Mouse (Mus musculus) large intestine, adult 2 months (tissue): Measurements from ENCODE around the gene Alox5ap. TPM values are rescaled to one million over a fixed set of nuclear protein-coding genes. Genes with fewer than 3 reads are reported as not detected.
A peak's percentile ranks its signal among the peaks of the same experiment; 100 is the strongest.

Source experiments
- DNase-seq: peaks from one replicate; pipeline ENCODE4 v3.0.0-alpha.2; 2012; ENCODE audit warnings: low read depth, low spot score
- WGBS: fragments of 180-500 bp; shearing (Covaris S2); methylation state at CpG from one replicate; pipeline ENCODE4 v1.1.7; 2018; 5-methylcytosine and 5-hydroxymethylcytosine counted together
- polyA plus RNA-seq: library from polyadenylated mRNA; depleted of rRNA; stranded (reverse); fragments of >200 nt; gene quantifications from 2 replicates; pipeline ENCODE4 v1.2.3, GENCODE M21; 2012; rRNA removed

Gene Alox5ap
- polyA plus RNA-seq, result 15.7 and 15.9 TPM in 2 replicates

DNA sequence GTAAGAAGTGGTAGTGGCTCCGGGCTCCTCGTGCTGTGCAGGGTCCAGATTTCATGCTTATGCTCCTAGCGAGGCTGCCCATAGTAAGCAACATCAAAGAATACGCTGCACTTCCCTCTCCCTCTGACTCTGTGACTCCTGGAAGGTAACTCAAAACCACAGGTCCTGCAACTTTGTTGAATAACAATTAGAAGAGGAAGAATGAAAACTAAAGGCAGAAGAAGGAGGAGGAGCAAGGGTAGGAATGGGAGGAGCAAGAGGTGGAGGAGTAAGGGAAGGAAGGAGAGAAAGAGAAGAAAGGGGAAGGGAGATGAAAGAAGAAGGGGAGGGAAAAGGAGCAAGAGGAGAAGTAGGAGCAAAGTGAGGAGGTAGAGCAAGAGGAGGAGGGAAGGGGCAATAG, at the start of gene Alox5ap:
Alox5ap (plus strand) TSS at position 363 of the 400 bp plus-strand sequence.
- 48% methylated on average over 4 of the region's 4 CpGs for WGBS
- no peak for DNase-seq

DNA sequence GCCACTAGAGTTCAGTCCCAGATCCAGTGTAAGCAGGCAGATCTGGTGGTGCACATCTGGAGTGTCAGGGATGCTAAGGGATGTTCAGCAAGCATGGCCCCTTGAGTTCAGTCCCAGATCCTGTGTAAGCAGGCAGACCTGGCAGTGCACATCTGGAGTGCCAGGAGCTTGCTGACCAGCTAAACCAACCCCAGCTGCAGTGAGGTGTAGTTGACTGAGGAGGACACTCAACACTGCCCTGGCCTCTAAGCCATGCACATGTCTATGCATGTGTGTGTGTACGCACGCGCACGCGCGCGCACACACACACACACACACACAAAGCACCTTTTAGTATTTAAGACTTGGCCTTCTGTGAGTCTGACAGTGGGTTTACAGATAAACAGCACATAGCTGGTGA, 49.0 kb upstream of the Alox5ap start:
- DNase-seq, result no peak
- 99% methylated on average over 7 of the region's 7 CpGs for WGBS

DNA sequence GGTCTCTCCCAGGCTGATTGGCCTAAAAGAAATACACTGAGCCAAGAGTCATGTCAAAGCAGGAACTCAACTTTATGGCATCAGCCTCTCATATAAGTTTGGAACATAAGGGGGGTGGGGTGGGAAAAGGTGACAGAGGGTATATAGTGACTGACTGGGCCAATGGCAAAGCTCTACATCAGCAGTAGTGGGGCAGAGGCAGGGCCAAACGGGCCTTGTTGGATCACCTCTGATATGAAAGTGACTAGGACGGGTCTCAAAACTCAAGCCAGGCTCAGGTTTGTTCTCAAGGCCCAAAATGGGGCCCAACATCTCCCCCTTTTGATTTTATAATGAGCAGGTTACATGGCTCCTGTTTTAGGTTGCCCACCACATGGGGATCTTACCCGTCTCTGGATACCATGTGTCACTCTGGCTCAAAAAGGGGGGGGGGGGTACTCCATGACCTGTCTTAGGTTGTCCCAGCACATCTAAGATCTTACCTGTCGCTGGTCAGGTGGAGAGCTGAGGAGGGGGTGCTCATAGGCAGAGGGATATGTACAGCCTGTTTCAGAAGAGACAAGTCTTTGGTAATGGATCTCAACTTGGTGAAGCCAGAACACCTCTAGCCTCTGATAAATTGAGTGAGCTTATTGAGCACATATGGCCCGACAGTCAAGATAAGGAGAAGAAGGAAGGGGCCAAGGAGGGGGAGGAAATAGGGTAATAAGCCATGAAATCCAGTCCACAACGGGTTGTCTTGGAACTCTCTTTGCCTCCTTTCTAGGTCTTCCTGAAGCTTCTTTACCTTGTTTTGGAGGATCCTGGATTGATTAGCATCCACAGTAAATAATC, 46.8 kb upstream of the Alox5ap start:
- WGBS, result 72% methylated on average over 6 of the region's 6 CpGs
- DNase-seq, result no peak

DNA sequence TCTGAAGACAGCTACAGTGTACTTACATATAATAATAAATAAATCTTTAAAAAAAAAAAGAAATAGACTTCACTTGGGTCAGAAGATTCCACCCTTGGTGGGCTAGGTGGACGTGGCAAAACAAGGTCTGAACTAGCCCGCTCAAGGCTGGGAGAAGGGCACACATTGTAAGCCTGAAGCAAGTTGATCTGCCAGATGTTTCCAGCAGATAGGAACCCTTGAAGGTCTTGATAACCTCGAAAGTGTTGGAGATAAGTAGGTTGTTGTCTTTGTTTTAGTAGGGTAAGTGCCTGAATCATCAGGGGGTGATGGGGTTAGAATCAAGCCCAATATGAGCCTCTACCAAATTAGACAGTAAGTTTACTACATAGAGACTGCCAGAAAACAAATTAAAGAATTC, 45.1 kb upstream of the Alox5ap start:
- no peak for DNase-seq
- WGBS, result 71% methylated on average over 3 of the region's 3 CpGs

- no peak for DNase-seq
- WGBS, result 79% methylated on average over 4 of the region's 4 CpGs
Measured at GRCm38 (mm10) chr5:149221355-149221754, 43.2 kb upstream of the Alox5ap start.

DNA sequence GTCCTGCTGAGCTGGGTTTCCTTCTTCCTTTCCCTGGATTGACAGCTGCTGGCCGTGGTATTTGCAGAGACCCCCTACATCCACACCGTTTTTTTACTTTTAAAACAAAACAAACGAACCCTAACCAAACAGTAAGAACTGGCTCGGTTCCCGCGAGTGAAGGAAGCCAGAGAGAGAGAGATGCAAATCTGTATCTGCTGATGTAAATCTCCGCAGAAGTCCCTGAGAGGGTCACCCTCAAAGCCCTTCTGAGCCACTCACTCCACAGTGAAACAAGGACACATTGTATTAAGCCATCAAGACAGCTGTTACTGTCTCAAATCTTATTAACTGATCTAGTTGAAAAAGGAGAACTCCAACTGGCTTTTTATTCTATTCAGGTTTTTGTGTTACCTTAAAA, 39.9 kb upstream of the Alox5ap start:
- no peak for DNase-seq
- WGBS, result 22% methylated on average over 7 of the region's 7 CpGs

DNA sequence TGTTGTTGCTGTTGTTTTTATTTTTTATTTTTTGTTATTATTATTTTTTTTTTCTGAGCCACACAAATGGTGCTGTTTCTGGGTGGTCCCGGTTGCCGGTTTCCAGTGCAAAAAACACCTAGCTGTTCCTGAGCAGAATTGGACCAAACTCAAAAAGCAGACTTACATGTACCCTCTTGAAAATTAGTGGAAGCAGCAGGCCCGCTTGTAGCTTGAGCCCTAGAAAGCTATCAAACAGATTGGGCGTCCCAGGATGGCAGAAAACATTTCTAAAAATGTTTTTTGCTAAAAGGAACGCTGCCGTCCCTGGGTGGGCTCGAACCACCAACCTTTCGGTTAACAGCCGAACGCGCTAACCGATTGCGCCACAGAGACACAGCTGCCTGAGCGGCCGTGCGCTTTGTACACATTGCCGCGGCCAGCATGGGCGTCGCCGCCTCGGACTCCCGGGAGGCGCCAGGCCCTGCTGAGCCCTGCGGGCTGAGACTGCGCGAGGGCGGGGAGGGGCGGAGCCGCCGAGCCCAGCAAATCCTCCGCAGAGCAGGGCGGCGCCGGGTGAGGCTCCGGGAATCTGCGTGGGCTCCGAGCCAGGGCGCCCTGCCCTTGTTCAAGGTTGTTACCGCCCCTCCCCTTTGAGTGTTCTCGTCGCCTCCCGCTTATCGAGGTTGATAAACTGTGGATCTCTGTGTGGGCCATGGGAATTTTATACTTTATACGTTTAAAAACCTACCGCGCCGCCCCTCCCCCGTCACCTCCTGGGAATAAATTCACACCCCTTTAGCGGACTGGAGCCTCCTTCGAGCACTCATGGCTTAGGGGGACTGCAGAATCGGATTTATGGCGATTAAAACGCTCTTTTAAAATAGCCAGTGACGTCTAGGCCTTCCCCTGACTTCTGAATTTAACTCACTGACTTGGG, 35.6 kb upstream of the Alox5ap start:
- peak; percentile 82 for DNase-seq
- WGBS, result 2% methylated on average over 55 of the region's 55 CpGs

DNA sequence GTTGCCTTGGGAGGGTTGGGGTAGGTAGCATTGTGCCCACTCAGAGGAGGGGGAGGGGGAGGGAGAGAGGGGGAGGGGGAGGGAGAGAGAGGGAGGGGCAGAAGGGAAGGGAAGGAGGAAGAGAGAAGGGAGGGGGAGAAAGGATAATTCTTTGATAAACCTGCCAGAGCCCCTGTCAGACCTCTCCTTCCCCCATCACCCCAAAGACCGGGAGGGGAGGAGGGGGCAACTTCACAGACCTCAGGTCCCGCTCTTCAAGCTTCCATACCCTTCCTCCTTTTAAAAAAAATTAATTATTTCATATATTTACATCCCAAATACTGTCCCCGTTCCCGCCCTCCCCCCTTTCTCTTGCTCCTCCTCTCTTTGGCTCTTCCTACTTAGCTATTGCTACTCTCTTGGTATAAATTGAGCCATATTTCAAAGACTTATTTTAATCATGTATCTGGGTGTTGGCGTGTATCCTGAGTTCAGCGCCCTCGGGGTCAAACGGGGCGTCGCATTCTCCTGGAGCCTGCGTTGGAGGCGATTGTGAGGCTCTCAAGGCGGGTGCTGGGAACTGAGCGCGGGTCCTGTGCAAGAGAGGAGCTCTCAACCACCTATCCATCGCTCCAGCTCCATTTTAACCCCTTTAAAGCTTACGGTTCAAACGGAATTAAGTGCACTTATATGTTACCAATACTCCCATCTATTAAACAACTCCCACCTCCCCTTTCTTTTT, 34.8 kb upstream of the Alox5ap start:
- WGBS, result 87% methylated on average over 18 of the region's 18 CpGs
- DNase-seq, result no peak

GRCm38 (mm10) chr5:149235002-149235401, 29.6 kb upstream of the Alox5ap start:
- DNase-seq, result no peak
- WGBS, result 80% methylated on average over 7 of the region's 7 CpGs

DNA sequence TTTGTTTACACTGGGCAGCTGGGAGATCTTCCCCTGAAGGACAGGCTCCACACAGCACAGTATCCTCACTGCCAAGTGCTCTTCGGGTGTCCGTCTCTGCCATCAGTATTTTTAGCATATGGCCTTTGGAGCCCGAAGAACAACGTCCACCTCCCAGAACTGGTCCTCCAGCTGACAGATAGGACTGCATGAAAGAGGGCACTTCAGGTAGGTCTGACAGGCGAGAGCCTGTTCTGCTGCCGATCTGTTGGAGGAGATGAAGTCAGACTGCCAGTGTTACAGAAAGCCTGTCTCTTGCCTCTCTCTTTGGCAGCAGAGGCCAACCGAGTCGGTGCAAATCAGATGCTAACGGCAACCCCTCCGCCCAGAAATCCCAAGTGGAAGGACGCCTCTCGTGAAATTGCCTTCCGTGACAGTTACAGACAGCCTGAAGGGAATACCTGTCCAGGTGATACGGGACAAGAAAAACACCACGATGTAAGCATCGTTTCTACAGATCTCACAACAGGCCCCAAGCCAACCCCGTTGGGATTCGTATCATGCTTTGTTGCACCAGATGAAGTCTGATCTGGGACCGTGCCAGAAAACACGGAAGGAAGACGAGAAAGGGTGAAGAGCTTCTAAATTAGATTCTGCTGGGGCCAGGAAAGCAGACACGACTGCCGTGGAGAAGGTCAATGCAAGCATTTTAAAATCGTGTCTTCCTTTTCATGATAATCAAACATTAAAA, 27.2 kb upstream of the Alox5ap start:
- 79% methylated on average over 24 of the region's 24 CpGs for WGBS
- no peak for DNase-seq

GRCm38 (mm10) chr5:149242467-149242866, 22.1 kb upstream of the Alox5ap start:
- 89% methylated on average over 5 of the region's 5 CpGs for WGBS
- no peak for DNase-seq

DNA sequence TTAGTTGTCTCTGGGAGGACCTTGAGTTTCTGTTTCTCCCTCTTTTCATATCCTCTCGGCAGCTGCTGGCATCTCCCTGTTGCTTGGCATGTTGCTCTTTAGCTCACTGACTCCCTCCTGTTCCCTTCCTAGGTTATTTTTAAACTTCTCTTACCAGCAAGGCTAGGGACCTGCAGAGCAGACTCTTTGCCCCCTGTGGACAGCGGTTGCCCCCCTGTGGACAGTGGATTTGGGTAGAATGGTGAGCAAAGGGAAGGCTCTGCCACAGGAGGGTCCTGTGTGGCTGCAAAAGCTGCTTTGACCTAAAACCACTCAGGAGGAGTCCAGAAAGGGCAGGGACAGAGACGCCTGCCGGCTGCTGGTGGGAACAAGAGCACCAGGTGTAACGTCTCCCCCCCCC, 21.5 kb upstream of the Alox5ap start:
- WGBS, result 62% methylated on average over 5 of the region's 5 CpGs
- DNase-seq, result no peak

GRCm38 (mm10) chr5:149245391-149245964, 19.1 kb upstream of the Alox5ap start:
- 31% methylated on average over 9 of the region's 9 CpGs for WGBS
- no peak for DNase-seq

DNA sequence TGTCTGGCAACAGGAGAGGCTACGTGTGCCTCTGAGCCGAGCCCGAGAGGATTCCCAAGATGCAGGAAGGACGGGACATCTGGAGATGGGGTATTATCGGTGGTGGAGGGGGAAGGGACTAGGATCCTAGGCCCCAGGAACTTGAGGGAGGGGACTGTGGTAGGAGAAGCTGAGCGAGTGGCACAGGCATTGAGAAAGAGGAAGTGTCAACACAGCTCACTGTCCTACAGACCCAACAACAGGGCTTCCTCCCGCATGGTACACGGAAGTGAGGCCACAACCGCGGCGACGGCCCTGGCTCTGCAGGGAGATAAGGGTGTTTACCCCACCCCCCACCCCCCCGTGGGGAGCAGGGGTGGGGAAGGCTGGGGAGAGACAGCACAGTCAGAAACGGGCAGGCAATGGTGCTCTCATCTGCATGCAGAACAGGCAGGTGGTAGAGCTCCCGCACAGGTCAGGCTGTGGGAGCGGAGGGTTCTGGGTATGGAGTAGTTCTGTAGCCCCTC, 18.5 kb upstream of the Alox5ap start:
- 6% methylated on average over 16 of the region's 16 CpGs for WGBS

DNA sequence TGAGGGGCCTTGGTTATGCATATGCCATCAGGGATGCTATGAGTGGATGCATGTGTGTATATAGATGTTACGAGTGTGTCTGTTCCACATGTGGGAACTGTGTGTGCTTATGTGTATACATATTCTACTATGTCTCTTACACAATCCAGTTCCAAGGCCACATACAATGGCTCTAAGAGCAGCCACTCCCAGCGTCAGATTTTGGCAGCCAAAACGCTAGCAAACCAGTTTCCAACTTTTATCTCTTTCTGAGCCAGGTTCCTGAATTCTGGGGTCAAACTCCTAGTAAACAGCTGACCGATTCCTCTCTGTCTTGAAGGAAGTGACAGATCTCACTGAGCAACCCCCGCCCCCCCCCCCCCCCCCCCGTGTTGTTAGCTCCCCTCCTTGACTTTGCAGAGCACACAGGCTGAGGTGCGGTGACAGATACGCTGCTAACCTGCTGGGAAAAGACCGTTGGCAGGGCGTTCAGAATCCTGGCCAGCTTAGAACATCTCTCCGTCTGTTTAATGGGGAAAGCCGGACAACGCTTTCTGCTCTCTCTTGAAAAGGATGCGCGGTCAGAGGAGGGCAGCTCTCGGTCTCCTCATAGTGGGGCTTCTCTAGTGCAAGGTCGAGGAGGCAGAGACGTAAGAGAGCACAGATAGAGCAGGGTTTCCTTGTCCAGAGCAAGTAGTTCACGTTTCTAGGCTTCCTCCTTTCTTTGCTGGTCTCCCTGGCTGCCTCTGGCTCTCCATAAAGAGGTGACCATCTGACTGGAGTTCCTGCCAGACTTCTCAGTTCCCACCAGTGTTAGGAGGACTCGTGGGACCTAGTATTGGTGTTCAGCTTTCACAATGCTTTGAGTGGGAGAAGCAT, 17.3 kb upstream of the Alox5ap start:
- peak; percentile 11 for DNase-seq
- WGBS, result 14% methylated on average over 20 of the region's 20 CpGs

More for the DNA sequence above, 18.5 kb upstream of the Alox5ap start:
- DNase-seq, result peak; percentile 16

GRCm38 (mm10) chr5:149252303-149252702, 12.3 kb upstream of the Alox5ap start:
- no peak for DNase-seq
- 55% methylated on average over 3 of the region's 3 CpGs for WGBS

DNA sequence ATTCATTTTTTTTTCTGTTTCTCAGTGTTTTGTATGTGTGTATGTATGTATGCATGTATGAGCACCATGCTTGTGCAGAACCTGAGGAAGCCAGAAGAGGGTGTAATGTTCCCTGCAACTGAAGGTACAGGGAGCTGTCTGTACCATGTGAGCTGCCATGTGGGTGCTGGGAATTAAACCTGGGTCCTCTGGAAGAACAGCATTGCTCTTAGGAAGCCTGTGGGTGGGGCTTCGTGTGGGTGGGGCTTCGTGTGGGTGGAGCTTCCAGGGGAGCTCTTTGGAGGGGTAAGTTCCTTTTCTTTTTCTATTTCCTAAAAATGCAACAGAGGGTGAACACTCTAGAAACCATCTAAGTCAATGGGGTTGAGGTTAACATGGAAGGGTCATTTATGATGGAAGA, 11.1 kb upstream of the Alox5ap start:
- no peak for DNase-seq
- 75% methylated on average over 2 of the region's 2 CpGs for WGBS

GRCm38 (mm10) chr5:149255522-149255921, 9.0 kb upstream of the Alox5ap start:
- no peak for DNase-seq

More at GRCm38 (mm10) chr5:149255522-149255921, 9.0 kb upstream of the Alox5ap start:
- WGBS, result 39% methylated on average over 2 of the region's 2 CpGs
